ENCODE assay signal across 10 mouse cellular contexts in genomic region chr10:80668614-80669013, GRCm38 (mm10). TPM values are rescaled to one million over a fixed set of nuclear protein-coding genes. Genes with fewer than 3 reads are reported as not detected.
DNase-seq lines count a peak whose midpoint lies in the region; ATAC-seq and TF ChIP-seq lines count a peak whose summit lies in the region.
"Had no signal": no experiment of that assay in that cellular context is flagged by ENCODE, and none has a peak within 500 bp of the region (broad histone marks: within the 10 kb centered on the region; RNA-seq: fewer than 3 reads in every experiment).

No protein-coding gene starts in this region.

- no peak overlapping the region for H3K4me3 ChIP-seq in forebrain, embryonic 13.5 days
- H3K4me3 ChIP-seq in forebrain, postnatal 0 days (ENCODE audit: low read depth, low read length) = no peak overlapping the region
- no peak overlapping the region for H3K4me3 ChIP-seq in stomach, embryonic 15.5 days (replicated peaks)
- H3K4me3 ChIP-seq: midbrain, embryonic 13.5 days had no signal

- 0 out of 2 replicates have a peak overlapping the region, but pooled peaks have one; percentile 8 for H3K9ac ChIP-seq in forebrain, embryonic 13.5 days
- H3K9ac ChIP-seq in forebrain, postnatal 0 days = no peak overlapping the region
- H3K9ac ChIP-seq in stomach, embryonic 15.5 days = no peak overlapping the region
- H3K9ac ChIP-seq: midbrain, embryonic 13.5 days had no signal

- H3K9me3 ChIP-seq in forebrain, embryonic 13.5 days (replicated peaks) = no peaks in the 10 kb centered on the region
- no peaks in the 10 kb centered on the region for H3K9me3 ChIP-seq in forebrain, postnatal 0 days (ENCODE audit: low read length)
- H3K9me3 ChIP-seq in stomach, embryonic 15.5 days = no peaks in the 10 kb centered on the region
- H3K9me3 ChIP-seq: midbrain, embryonic 13.5 days had no signal

- H3K4me1 ChIP-seq in forebrain, embryonic 13.5 days = peaks cover 32% of the 10 kb centered on the region
- H3K4me1 ChIP-seq in forebrain, postnatal 0 days (ENCODE audit: insufficient read depth) = peaks cover under 1% of the 10 kb centered on the region; the same call in 1 of the 2 replicates
- peaks cover 48% of the 10 kb centered on the region for H3K4me1 ChIP-seq in stomach, embryonic 15.5 days

- ATAC-seq in forebrain, embryonic 13.5 days = no peak
- ATAC-seq in forebrain, postnatal 0 days = no peak
- ATAC-seq in stomach, embryonic 15.5 days (ENCODE audit: insufficient read depth, low FRiP score, low read depth) = no peak
- ATAC-seq: midbrain, embryonic 13.5 days had no signal

- H3K27me3 ChIP-seq in forebrain, embryonic 13.5 days = no peaks in the 10 kb centered on the region
- H3K27me3 ChIP-seq in forebrain, postnatal 0 days (ENCODE audit: insufficient read depth, low read length) = no peaks in the 10 kb centered on the region
- H3K27me3 ChIP-seq in stomach, embryonic 15.5 days (replicated peaks) = no peaks in the 10 kb centered on the region
- H3K27me3 ChIP-seq: midbrain, embryonic 13.5 days had no signal

- H3K4me2 ChIP-seq in forebrain, embryonic 13.5 days = no peak overlapping the region
- no peak overlapping the region for H3K4me2 ChIP-seq in forebrain, postnatal 0 days (ENCODE audit: low read depth)
- H3K4me2 ChIP-seq in stomach, embryonic 15.5 days = no peak overlapping the region
- H3K4me2 ChIP-seq: liver, embryonic 11.5 days; midbrain, embryonic 13.5 days had no signal

- H3K36me3 ChIP-seq in forebrain, embryonic 13.5 days (ENCODE audit: poor library complexity, severe bottlenecking) = peaks cover 85% of the 10 kb centered on the region
- H3K36me3 ChIP-seq in forebrain, postnatal 0 days (ENCODE audit: insufficient read depth) = peaks cover 65% of the 10 kb centered on the region
- peaks cover 52% of the 10 kb centered on the region for H3K36me3 ChIP-seq in stomach, embryonic 15.5 days

- DNase-seq in forebrain, postnatal 0 days = no peak
- DNase-seq in ovary, postnatal 36 days (ENCODE audit: low spot score) = peak; percentile 52
- DNase-seq in ovary, postnatal 14 days (ENCODE audit: low spot score) = no peak
- peak; percentile 74 for DNase-seq in kidney, adult 9 months
- no peak for DNase-seq in frontal cortex, postnatal 36 days (ENCODE audit: low spot score in 2 of 2)
- no peak for DNase-seq in layer of hippocampus, postnatal 10 days (ENCODE audit: low spot score in 2 of 2)

- no peak for TF ChIP-seq CTCF in forebrain, postnatal 0 days (IDR thresholded peaks at IDR 0.05; ENCODE audit: low read depth)

- WGBS in forebrain, embryonic 13.5 days = 89% methylated on average over 11 of the region's 11 CpGs
- WGBS in forebrain, postnatal 0 days = 82% methylated on average over 11 of the region's 11 CpGs
- 76% methylated on average over 11 of the region's 11 CpGs for whole genome bisulfite sequencing in stomach, embryonic 15.5 days

- H3K27ac ChIP-seq in forebrain, embryonic 13.5 days = 0 out of 2 replicates have a peak overlapping the region, but pooled peaks have one; percentile 8
- no peak overlapping the region for H3K27ac ChIP-seq in forebrain, postnatal 0 days (ENCODE audit: low read depth, low read length)
- H3K27ac ChIP-seq in stomach, embryonic 15.5 days = 0 out of 2 replicates have a peak overlapping the region, but pooled peaks have one; percentile 46
- H3K27ac ChIP-seq: midbrain, embryonic 13.5 days had no signal

RNA-seq across cellular contexts. Expression of gene Mknk2, which starts 9.3 kb away (rescaled TPM):
- 52.3 and 55.1 TPM in 2 replicates for polyA plus RNA-seq in forebrain, embryonic 13.5 days (2015; fragmentation: Nextera tagmentation; extraction: Ambion mirVana)
- total RNA-seq in forebrain, postnatal 0 days (2014; rRNA removed) = 55.2 and 69.8 TPM in 2 replicates
- 42.4 and 43.6 TPM in 2 replicates for polyA plus RNA-seq in forebrain, postnatal 0 days (2015; fragmentation: Nextera tagmentation; extraction: Ambion mirVana)
- 83.9 and 86.3 TPM in 2 replicates for polyA plus RNA-seq in stomach, embryonic 15.5 days (2015; fragmentation: Nextera tagmentation; extraction: Ambion mirVana)
- 10 to 100 TPM; 48.5 to 53.2 TPM for total RNA-seq in layer of hippocampus, postnatal 10 days (2021)

RNA-seq across cellular contexts. Expression of gene Btbd2, which starts 11.7 kb away (rescaled TPM):
- polyA plus RNA-seq in forebrain, embryonic 13.5 days (2015; fragmentation: Nextera tagmentation; extraction: Ambion mirVana) = 59.2 and 61.2 TPM in 2 replicates
- total RNA-seq in forebrain, postnatal 0 days (2014; rRNA removed) = 105 and 131 TPM in 2 replicates
- 70.4 and 77.6 TPM in 2 replicates for polyA plus RNA-seq in forebrain, postnatal 0 days (2015; fragmentation: Nextera tagmentation; extraction: Ambion mirVana)
- polyA plus RNA-seq in stomach, embryonic 15.5 days (2015; fragmentation: Nextera tagmentation; extraction: Ambion mirVana) = 70.1 and 72.2 TPM in 2 replicates
- 10 to 100 TPM; 84.4 to 90.6 TPM for total RNA-seq in layer of hippocampus, postnatal 10 days (2021)

RNA-seq across cellular contexts. Expression of gene Mob3a, which starts 33.2 kb away (rescaled TPM):
- polyA plus RNA-seq in forebrain, embryonic 13.5 days (2015; fragmentation: Nextera tagmentation; extraction: Ambion mirVana) = 47.9 and 51.6 TPM in 2 replicates
- 54.1 and 57.8 TPM in 2 replicates for total RNA-seq in forebrain, postnatal 0 days (2014; rRNA removed)
- 38.9 and 45.9 TPM in 2 replicates for polyA plus RNA-seq in forebrain, postnatal 0 days (2015; fragmentation: Nextera tagmentation; extraction: Ambion mirVana)
- 46.2 and 47.5 TPM in 2 replicates for polyA plus RNA-seq in stomach, embryonic 15.5 days (2015; fragmentation: Nextera tagmentation; extraction: Ambion mirVana)
- total RNA-seq in layer of hippocampus, postnatal 10 days (2021) = 10 to 100 TPM; 21.2 to 22.5 TPM

RNA-seq across cellular contexts. Expression of gene Izumo4, which starts 33.4 kb away (rescaled TPM):
- polyA plus RNA-seq in forebrain, embryonic 13.5 days (2015; fragmentation: Nextera tagmentation; extraction: Ambion mirVana) = 24.5 and 26.3 TPM in 2 replicates
- 37.9 and 39.5 TPM in 2 replicates for total RNA-seq in forebrain, postnatal 0 days (2014; rRNA removed)
- polyA plus RNA-seq in forebrain, postnatal 0 days (2015; fragmentation: Nextera tagmentation; extraction: Ambion mirVana) = 34.4 and 36.7 TPM in 2 replicates
- polyA plus RNA-seq in stomach, embryonic 15.5 days (2015; fragmentation: Nextera tagmentation; extraction: Ambion mirVana) = 27.1 and 32.0 TPM in 2 replicates
- 10 to 100 TPM; 51.0 to 69.9 TPM for total RNA-seq in layer of hippocampus, postnatal 10 days (2021)

RNA-seq across cellular contexts. Expression of gene Csnk1g2, which starts 46.0 kb away (rescaled TPM):
- 55.0 and 73.2 TPM in 2 replicates for polyA plus RNA-seq in forebrain, embryonic 13.5 days (2015; fragmentation: Nextera tagmentation; extraction: Ambion mirVana)
- 127 and 135 TPM in 2 replicates for total RNA-seq in forebrain, postnatal 0 days (2014; rRNA removed)
- polyA plus RNA-seq in forebrain, postnatal 0 days (2015; fragmentation: Nextera tagmentation; extraction: Ambion mirVana) = 91.8 and 94.1 TPM in 2 replicates
- polyA plus RNA-seq in stomach, embryonic 15.5 days (2015; fragmentation: Nextera tagmentation; extraction: Ambion mirVana) = 134 and 148 TPM in 2 replicates
- 100 to 1,000 TPM; 146 to 157 TPM for total RNA-seq in layer of hippocampus, postnatal 10 days (2021)

Comparison
In these comparisons a context has a peak if more than half of its experiments do, and no peak if none do; other contexts are left out.
1. DNase-seq: peak in ovary, postnatal 36 days (single experiment) and kidney, adult 9 months (single experiment); none in forebrain, postnatal 0 days (single experiment), ovary, postnatal 14 days (single experiment), frontal cortex, postnatal 36 days (0 of 2) and layer of hippocampus, postnatal 10 days (0 of 2).